Mouse (Mus musculus) bone marrow macrophage, adult 2 months (primary cell): Measurements from ENCODE around the gene Neurod6. TPM values are rescaled to one million over a fixed set of nuclear protein-coding genes. Genes with fewer than 3 reads are reported as not detected.

Experiments
- H3K27ac ChIP-seq: 2 replicates; pipeline ENCODE4 v1.5.1; 2012; ENCODE audit warnings: low read depth, low read length; ENCODE audit not compliant: insufficient read depth
- H3K4me1 ChIP-seq: 2 replicates; pipeline ENCODE4 v1.6.1; 2012; ENCODE audit warnings: low read length; ENCODE audit not compliant: control insufficient read depth, insufficient read depth
- H3K4me3 ChIP-seq: 2 replicates; pipeline ENCODE4 v1.5.1; 2012; ENCODE audit warnings: mild to moderate bottlenecking, low read length, moderate library complexity; ENCODE audit not compliant: insufficient read depth
- CTCF ChIP-seq: IDR thresholded peaks from 2 replicates; pipeline ENCODE4 v1.5.1; 2012; ENCODE audit warnings: low read depth, mild to moderate bottlenecking, low read length, moderate library complexity
- POLR2A ChIP-seq: IDR thresholded peaks from 2 replicates; pipeline ENCODE4 v1.6.1; 2012; ENCODE audit warnings: mild to moderate bottlenecking, low read depth, low read length, borderline replicate concordance
- polyA plus RNA-seq: library from polyadenylated mRNA; stranded (reverse); fragments of >200 nt; gene quantifications from 2 replicates; pipeline ENCODE4 v1.2.4, GENCODE M21; 2012; ENCODE audit not compliant: missing spikeins, insufficient read depth, insufficient read length

Gene Neurod6
- polyA plus RNA-seq, 1 experiment: not detected

- Histone ChIP-seq H3K27ac (no peak overlapping the region), H3K4me3 (no peak overlapping the region), H3K4me1 (no peaks in the 10 kb centered on the region)
- TF ChIP-seq CTCF (no peak), POLR2A (no peak)
These were observed 34.1 kb downstream of the Neurod6 start for GRCm38 (mm10) chr6:55646824-55647560.

- Histone ChIP-seq H3K27ac (no peak overlapping the region), H3K4me1 (no peaks in the 10 kb centered on the region), H3K4me3 (no peak overlapping the region)
- TF ChIP-seq CTCF (no peak), POLR2A (no peak)
These were observed 34.8 kb downstream of the Neurod6 start for GRCm38 (mm10) chr6:55646111-55646823.

GRCm38 (mm10) chr6:55634662-55635061 lies 46.4 kb downstream of the Neurod6 start:
- Histone ChIP-seq H3K4me3 (no peak overlapping the region), H3K27ac (no peak overlapping the region), H3K4me1 (no peaks in the 10 kb centered on the region)
- no peak for TF ChIP-seq CTCF
- TF ChIP-seq POLR2A: no peak

Other genes starting within 250 kb of the Neurod6 start
- gene Adcyap1r1, start 229.3 kb downstream of the Neurod6 start, polyA plus RNA-seq: not detected in 2 replicates
- not detected in 2 replicates for gene Itprid1, start 155.6 kb upstream of the Neurod6 start, polyA plus RNA-seq